Mouse (Mus musculus): ENCODE measurements at regions not wholly inside any gene's neighbourhood (a gene's known extent, or its start where the extent isn't known, plus 50 kb on each side); places are given as distances from the start of the nearest gene placed in this dataset.

DNA sequence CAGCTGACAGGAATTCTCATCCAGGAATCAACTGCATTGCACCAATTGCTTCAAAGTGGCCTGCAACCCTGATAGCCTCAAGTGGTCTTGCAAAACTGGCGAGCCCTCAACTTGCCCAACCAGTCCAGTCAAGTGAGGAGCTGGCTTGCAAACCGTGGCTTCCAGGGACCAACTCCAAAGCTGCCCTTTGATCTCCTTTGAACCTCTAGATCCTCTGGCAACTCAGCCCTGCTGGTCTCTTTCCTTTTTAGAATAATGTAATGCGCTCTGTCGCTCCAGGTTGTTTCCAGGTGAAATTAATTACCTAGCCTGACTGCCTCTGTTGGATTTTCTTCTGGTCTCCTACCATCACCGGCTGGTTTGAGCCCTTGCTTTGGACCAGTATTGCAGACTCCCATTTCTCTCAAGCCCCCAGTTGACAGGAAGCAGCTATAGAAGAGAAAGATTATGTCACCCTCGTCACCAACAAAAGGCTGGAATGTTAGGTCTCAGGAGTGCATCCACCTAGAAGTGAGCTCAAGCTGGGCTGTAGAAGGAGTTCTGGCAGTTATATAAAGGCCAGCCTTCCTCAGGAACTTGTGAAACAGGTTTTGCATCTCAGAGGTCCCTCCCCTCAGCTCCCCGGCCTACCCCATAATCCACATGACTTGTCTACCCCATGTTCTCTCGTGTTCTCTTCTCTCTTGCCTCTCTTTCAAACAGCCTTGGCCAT lies 49.8 kb upstream of the Abcd3 start:
- no peak for ATAC-seq (replicated peaks; ENCODE audit: low FRiP score, poor library complexity, severe bottlenecking)
